Mouse (Mus musculus) macrophage (primary cell): ENCODE results near the gene Pakap. TPM values are rescaled to one million over a fixed set of nuclear protein-coding genes. Genes with fewer than 3 reads are reported as not detected.

Experiments
- H3K27ac ChIP-seq: fragments of 350-480 bp; formaldehyde crosslinking; 2 replicates; pipeline ENCODE4 v1.9.0; 2021
- H3K36me3 ChIP-seq: fragments of 350-480 bp; formaldehyde crosslinking; 2 replicates; pipeline ENCODE4 v1.9.0; 2021; ENCODE audit errors: inconsistent target
- H3K4me3 ChIP-seq: fragments of 350-480 bp; formaldehyde crosslinking; 2 replicates; pipeline ENCODE4 v1.9.0; 2021; ENCODE audit errors: inconsistent target
- H3K79me2 ChIP-seq: fragments of 350-480 bp; formaldehyde crosslinking; 2 replicates; pipeline ENCODE4 v1.9.0; 2021; ENCODE audit errors: inconsistent target
- WGBS: methylation state at CpG from one replicate; pipeline ENCODE4 v1.1.7; 2026; ENCODE audit warnings: inconsistent platforms; ENCODE audit not compliant: missing documents; 5-methylcytosine and 5-hydroxymethylcytosine counted together
- polyA plus RNA-seq: library from polyadenylated mRNA; stranded (reverse); fragments of 250-400 nt; gene quantifications from 3 replicates; pipeline ENCODE4 v1.2.4, GENCODE M21; 2018; ENCODE audit warnings: inconsistent platforms
- total RNA-seq, 78 experiments: library from RNA; depleted of rRNA; stranded (reverse); fragments of 250-400 nt; gene quantifications; 1 replicate in 9 of 78; 2 replicates in 24 of 78; 3 replicates in 43 of 78; 4 replicates in 2 of 78; pipeline ENCODE4 v1.2.4; 2018; ENCODE audit warnings: inconsistent platforms in 56 of 78

The Pakap gene
- 1 to 10 TPM in 5 of 26 experiments, under 1 TPM in 8, not detected in 13; 0.30 to 6.9 (median 0.85) TPM for total RNA-seq (2018; cell fraction: chromatin; rRNA removed)
- not detected for total RNA-seq (2018; cell fraction: cytosol; rRNA removed)
- not detected for total RNA-seq (2018; cell fraction: nucleus; rRNA removed)
- polyA plus RNA-seq: not detected in 3 replicates

DNA sequence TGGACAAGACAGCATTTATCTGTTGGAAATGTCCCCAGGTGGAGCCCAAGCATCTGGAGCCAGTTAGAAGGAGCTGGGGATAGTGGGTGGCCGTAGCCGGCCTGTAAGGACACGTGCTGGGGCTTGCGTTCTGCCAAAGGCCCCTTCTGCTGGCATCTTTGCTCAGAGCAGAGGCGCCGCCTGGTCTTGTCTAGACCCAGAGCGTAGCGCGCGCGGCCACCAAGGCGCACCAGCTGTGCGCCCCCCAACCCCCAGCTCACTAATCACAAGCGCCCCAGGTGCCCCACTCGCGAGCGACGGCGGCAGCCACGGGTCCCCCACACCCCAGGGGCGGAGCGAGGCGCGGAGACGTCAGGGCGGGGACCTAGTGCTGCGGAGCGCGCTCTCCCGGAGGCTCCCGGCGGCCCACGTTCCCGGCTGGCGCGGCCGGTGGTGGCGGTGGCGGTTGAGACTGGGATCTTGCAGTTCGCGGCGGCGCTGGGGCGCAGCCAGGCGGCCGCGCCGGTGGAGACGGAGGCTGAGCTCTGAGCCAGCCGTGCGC lies at the start of gene Pakap:
TSS of gene Pakap (plus strand) at position 514 of the 541 bp plus-strand sequence.
- 2% methylated on average over 38 of the region's 51 CpGs for WGBS
- H3K36me3 ChIP-seq: no peaks in the 10 kb centered on the region

DNA sequence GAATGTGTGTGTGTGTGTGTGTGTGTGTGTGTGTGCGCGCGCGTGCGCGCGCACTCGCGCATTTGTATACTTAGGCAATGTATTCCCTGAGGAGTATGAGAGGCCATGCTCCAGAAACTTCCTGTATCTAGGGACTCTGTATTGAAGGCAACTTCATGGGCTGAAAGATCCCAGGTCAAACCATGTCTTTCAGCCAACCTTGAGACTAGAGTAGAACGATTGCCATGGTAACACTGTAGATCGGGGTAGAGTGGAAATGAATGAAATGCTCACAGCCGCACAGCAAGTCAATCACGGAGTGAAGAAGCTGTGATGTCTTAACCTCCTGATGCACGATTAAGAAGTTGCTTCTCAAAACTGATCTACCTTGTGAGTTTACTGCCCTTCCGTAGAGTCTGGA lies 44.5 kb upstream of the Pakap start:
- WGBS: 98% methylated on average over 12 of the region's 15 CpGs

More for the DNA sequence above, at the start of gene Pakap:
- H3K4me3 ChIP-seq: no peak within 1 kb of the TSS
- H3K27ac ChIP-seq: no peak within 1 kb of the TSS
- H3K79me2 ChIP-seq: no peaks in the 10 kb centered on the region

DNA sequence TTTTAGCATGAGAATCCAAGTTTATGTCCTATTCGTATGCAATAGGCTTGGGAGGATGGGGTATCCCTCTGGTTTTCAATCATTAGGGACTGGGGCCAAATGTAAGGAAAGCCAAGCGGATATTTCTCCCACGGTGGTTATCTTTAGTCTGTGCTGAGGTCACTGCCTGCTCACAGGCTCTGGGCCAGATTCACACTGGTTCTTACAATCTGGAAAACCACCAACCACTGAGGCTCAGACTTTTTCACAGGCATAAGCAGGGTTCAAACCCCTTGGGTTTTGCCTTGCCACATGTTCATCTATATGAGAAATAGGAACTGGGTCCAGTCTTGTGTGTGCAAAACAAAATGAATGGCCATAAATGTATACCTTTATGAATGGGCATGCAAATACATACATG lies 43.5 kb upstream of the Pakap start:
- H3K4me3 ChIP-seq: no peak overlapping the region
- H3K27ac ChIP-seq: no peak overlapping the region
- 96% methylated on average over 3 of the region's 3 CpGs for WGBS
- no peaks in the 10 kb centered on the region for H3K36me3 ChIP-seq
- H3K79me2 ChIP-seq: no peaks in the 10 kb centered on the region

More for the DNA sequence above, 44.5 kb upstream of the Pakap start:
- H3K79me2 ChIP-seq: no peaks in the 10 kb centered on the region
- H3K27ac ChIP-seq: no peak overlapping the region
- no peaks in the 10 kb centered on the region for H3K36me3 ChIP-seq
- H3K4me3 ChIP-seq: no peak overlapping the region

DNA sequence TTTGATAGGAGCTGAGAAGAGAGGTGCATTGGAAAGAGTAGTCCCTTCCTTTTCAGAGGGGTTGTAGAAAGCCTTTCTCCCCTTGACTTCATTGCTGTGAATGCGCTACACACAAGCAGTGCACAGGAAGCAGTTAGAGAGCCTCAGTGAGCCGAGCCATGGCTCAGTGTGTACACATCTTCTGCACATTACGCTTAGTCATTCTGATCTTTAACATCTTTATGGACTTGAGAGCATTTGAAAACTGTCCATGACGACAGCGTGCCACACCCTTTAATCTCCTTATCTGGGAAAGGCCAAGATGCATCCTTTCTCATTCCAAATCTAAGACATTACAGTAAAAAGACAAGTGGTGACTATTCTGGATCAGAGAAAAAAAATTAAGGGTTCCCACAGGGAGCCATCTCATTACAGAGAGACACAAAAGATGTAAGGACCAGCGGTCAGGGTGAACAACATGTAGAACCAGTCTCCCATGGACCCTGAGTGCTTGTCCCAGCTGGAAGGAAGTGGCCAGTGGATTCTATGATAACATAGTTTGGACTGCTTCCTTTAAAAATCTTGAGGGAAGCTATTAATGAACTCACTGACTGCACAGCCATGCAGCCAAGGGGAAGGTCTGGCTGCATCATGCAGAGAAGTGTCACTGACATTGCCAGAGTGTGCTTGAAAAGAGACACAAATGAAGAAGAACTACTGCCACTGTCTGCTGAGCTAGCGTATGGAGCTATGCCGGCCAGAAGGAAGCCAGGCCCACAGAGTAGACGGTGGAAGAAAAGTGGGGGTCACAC lies 42.6 kb upstream of the Pakap start:
- Histone ChIP-seq H3K27ac (no peak overlapping the region), H3K36me3 (no peaks in the 10 kb centered on the region), H3K4me3 (no peak overlapping the region), H3K79me2 (no peaks in the 10 kb centered on the region)
- WGBS: 67% methylated on average over 9 of the region's 9 CpGs

DNA sequence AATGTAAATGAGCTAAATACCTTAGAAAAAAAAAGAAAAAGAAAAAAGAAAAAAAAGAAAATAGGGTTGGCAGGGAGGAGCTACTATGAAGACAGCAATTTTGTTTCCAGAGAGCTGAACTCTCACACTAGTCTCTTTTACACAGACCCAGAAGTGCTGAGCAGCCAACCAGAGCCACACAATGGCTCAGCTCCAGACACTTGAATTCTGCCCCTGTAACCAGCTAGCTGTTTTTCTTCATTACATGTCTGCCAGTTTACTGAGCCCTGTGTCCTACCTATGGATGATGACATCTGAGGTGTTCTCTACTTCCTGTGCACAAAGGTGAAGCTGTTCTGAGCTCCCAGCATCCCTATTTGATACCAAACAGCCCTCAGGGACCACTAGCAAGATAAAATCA lies 39.7 kb upstream of the Pakap start:
- H3K36me3 ChIP-seq: no peaks in the 10 kb centered on the region
- H3K79me2 ChIP-seq: no peaks in the 10 kb centered on the region
- no peak overlapping the region for H3K27ac ChIP-seq

DNA sequence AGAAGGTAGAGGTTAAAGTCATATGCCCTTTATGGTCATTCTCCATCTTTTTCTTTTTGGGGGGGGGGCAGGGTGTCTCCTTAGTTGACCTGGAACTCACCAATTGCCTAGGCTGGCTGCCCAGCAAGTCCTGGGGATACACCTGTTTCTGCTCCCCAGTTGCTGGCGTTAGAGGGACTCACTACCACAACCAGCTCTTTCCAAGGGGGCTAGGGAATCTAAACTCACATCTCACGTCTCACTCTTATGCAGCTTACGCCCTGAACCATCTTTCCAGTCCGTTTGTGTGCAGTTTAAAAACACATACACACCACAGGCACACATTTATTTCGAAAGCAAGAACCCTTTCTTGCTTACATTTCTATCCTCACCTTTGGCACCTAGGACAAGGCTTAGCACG lies 34.3 kb upstream of the Pakap start:
- no peaks in the 10 kb centered on the region for H3K79me2 ChIP-seq
- H3K4me3 ChIP-seq: no peak overlapping the region
- 86% methylated on average over 6 of the region's 6 CpGs for WGBS
- H3K36me3 ChIP-seq: no peaks in the 10 kb centered on the region
- H3K27ac ChIP-seq: no peak overlapping the region

More for the DNA sequence above, 39.7 kb upstream of the Pakap start:
- H3K4me3 ChIP-seq: no peak overlapping the region

DNA sequence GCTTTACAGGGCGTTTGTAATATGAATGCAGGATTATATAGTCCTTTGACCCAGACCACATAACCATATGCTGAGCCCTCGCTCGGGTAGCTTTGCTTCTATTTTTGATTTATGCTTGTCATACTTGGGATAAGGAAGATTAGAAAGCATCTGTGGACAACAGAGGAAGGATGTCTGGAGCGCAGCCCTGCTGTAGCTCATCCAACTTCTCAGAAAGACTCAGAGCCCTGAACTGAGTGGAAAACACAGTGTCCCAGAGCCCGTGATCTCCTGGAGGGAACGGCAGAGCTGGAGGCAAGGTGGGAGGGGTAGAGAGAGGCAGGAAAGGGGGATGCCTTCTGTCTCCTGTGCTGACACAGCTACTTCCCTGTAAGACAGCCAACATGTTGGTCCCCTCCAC lies 33.7 kb upstream of the Pakap start:
- H3K79me2 ChIP-seq: no peaks in the 10 kb centered on the region
- no peak overlapping the region for H3K27ac ChIP-seq
- H3K36me3 ChIP-seq: no peaks in the 10 kb centered on the region
- H3K4me3 ChIP-seq: no peak overlapping the region
- 65% methylated on average over 6 of the region's 6 CpGs for WGBS

DNA sequence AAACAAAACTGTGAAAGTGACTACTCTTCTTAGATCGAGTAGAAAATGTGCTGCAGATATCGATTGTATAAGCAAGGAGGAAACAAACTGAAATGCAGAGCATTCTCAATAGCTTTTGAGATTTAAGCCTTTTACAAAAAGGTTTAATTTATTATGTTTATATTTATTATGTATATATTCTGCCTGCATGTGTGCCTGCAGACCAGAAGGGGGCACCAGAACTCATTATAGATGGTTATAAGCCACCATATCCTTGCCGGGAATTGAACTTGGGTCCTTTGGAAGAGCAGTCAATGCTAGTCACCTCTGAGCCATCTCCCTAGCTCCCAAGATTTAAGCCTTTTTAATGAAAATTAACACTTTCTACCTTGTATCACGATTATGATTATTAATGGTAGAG lies 32.9 kb upstream of the Pakap start:
- 91% methylated on average over 4 of the region's 4 CpGs for WGBS
- Histone ChIP-seq H3K79me2 (no peaks in the 10 kb centered on the region), H3K4me3 (no peak overlapping the region), H3K36me3 (no peaks in the 10 kb centered on the region), H3K27ac (no peak overlapping the region)

DNA sequence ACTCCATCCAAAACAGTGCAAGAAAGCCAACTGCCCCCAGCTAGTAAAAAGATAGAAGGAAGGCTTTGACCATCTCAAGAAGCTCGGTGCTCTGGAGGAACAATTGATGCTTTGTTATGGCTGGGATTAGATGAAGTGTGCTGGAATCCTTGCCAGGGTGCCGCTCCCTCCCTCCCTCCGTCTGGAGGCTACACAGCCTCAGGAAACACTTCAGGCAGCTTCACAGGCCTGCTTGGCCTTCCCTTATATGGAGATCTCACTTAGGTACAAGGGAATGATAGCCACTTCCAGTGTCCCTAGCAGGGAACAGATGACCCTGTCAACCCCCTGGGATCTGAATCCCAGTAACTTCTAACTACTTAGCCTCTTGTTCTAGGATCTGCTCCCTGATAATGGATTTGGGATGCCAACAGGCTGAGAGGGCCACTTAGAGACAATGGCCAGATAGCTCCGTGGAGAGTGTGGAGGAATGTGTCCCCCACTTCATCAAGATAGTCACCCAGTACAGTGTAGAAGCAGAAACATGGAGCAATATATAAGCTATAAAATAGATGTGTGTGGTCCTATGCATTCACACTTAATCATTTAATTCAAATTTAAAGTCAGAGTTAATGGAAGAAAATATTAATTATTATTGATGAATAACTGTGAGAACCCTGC lies 29.8 kb upstream of the Pakap start:
- Histone ChIP-seq H3K4me3 (no peak overlapping the region), H3K27ac (no peak overlapping the region), H3K36me3 (no peaks in the 10 kb centered on the region), H3K79me2 (no peaks in the 10 kb centered on the region)
- 65% methylated on average over 4 of the region's 4 CpGs for WGBS

DNA sequence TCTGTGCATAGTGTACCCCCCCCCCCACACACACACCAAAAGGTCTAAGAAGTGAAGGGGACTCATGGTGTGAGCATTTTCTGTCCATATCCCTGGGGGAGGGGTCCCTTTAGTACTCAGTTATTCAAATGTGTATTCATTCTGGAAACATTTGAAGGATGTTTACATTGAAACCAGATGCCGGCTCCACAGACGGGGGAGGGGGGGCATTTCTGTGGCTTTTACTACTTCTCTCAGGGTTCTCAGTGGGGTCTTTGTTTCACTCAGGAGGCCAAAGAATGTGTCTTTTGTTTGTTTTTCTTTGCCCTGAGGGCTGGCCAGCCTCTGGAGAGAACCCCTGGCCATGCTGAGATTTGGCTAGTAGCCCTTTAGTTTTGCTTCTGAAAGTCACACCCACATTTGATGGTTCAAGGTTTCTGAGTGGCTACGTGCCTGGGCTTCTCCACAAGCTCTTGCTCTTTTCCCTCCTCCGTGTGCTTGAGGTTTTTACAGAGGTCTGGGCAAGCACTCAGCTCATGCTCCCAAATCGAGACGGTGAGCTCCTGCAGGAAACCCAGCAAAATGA lies 24.2 kb upstream of the Pakap start:
- Histone ChIP-seq H3K36me3 (no peaks in the 10 kb centered on the region), H3K27ac (no peak overlapping the region), H3K79me2 (no peaks in the 10 kb centered on the region), H3K4me3 (no peak overlapping the region)
- 17% methylated on average over 6 of the region's 6 CpGs for WGBS

DNA sequence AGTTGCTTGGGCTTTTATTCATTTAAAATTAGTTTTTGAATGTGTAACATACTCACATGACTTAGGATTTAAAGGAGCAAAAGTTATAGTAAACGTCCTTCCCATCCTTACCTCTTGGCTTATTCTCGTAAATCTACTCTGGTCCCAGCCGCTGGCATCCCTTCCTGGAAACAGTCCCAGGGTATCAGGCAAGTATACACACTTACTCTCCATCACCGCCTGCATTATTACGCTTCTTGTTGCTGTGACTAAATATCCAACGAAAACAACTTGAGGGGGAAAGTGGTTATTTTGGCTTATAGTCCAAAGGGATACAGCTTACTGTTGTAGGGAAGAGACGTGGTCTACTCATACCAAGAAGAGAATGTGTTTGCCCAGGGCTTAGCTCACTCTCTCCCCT lies 20.2 kb upstream of the Pakap start:
- H3K4me3 ChIP-seq: no peak overlapping the region
- no peak overlapping the region for H3K27ac ChIP-seq
- 86% methylated on average over 5 of the region's 7 CpGs for WGBS
- no peaks in the 10 kb centered on the region for H3K79me2 ChIP-seq
- H3K36me3 ChIP-seq: no peaks in the 10 kb centered on the region

DNA sequence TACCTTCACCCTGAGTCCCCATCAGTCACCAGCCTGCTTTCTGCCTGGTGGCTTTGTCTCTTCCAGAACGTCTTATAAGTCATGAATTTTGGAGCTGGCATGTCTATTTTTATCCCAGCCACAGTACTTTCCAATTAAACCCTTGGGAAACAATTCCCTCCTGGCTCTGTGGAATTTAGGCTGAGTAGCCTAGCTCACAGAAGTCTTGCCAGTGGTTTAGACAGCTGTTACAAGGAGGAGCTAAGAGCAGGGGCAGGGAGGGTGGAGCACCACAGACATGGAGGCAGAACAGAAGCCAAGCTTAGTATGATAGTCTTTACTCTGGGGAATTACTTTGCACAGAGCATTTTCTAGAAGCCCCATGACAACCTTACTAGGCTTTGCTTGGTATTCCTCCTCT lies 17.8 kb upstream of the Pakap start:
- Histone ChIP-seq H3K27ac (no peak overlapping the region), H3K79me2 (no peaks in the 10 kb centered on the region)
- 36% methylated on average over 1 of the region's 1 CpGs for WGBS

DNA sequence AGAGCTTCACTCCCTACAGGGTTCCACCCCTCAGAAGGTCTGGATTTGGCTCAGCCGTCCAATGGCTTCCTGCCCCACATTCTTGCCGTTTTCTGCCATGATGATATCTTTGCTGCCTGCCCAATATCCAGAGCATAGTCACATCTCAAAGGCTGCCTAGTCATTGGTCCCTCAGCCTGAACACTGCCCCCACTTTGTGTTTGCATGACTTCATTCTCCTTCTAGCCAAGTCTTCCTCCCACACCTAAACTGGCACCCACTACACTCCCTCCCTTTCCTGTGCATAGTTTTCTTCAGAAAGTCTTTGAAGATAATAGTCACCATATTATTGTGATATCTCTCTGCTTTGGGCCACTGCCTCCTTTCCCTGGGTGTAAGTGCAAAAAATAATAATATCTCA lies 10.9 kb upstream of the Pakap start:
- Histone ChIP-seq H3K27ac (no peak overlapping the region), H3K79me2 (no peaks in the 10 kb centered on the region), H3K36me3 (no peaks in the 10 kb centered on the region), H3K4me3 (no peak overlapping the region)
- WGBS: 93% methylated on average over 2 of the region's 2 CpGs

More for the DNA sequence above, 17.8 kb upstream of the Pakap start:
- Histone ChIP-seq H3K4me3 (no peak overlapping the region), H3K36me3 (no peaks in the 10 kb centered on the region)

DNA sequence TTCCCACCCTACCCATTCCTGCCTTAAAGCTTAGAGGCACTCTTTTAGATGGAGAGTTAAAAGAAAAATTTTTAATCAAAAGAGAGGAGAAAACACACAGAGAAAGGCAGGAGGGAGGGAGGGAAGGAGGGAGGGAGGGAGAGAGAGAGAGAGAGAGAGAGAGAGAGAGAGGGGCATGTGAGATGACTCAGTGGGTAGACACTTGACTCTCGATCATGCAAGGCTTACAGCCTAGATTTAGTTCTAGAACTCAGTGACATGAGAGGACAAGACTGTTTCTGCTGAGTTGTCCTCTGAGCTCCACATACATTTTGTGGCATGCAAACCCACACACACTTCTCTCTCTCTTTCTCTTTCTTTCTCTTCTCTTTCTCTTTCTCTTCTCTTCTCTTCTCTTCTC lies 8.5 kb upstream of the Pakap start:
- no peaks in the 10 kb centered on the region for H3K36me3 ChIP-seq
- H3K4me3 ChIP-seq: no peak overlapping the region
- no peaks in the 10 kb centered on the region for H3K79me2 ChIP-seq
- 75% methylated on average over 1 of the region's 1 CpGs for WGBS
- no peak overlapping the region for H3K27ac ChIP-seq

DNA sequence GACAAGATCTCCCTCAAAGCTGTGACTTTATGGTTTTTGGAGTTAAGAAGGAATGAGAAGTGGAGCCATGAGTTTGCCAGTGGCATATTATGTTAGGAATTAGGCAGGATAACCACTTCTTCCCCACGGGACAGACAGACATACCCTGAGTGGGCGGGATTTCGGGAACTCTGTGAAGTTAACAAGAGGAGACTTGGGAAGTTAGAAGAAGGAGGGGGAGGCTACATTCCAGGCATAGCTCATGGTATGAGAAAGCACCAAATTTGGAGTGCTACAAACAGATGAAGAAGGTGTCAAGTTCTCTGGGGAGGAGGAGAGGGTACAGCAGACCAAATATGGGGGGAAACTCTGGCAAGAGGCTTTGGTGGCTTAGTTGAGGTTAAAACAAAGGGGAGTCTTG lies 8.0 kb upstream of the Pakap start:
- Histone ChIP-seq H3K79me2 (no peaks in the 10 kb centered on the region), H3K4me3 (no peak overlapping the region), H3K36me3 (no peaks in the 10 kb centered on the region), H3K27ac (no peak overlapping the region)
- WGBS: 64% methylated on average over 3 of the region's 3 CpGs
